Mouse (Mus musculus) hindbrain, embryonic 16.5 days (tissue): ENCODE measurements at regions not wholly inside any gene's neighbourhood (a gene's known extent, or its start where the extent isn't known, plus 50 kb on each side); places are given as distances from the start of the nearest gene placed in this dataset.

Experiments used
- ATAC-seq: fragments of 200-750 bp; cut with Nextera tagmentation; 2 replicates; pipeline ENCODE4 v1.8.0; 2017; ENCODE audit warnings: moderate TSS enrichment, moderate library complexity
- H3K27ac ChIP-seq: fragments of 300-500 bp; sonication (generic); 2 replicates; pipeline ENCODE4 v1.5.1; 2014; ENCODE audit warnings: low read depth, mild to moderate bottlenecking, control low read depth, low read length, moderate library complexity
- H3K27me3 ChIP-seq: fragments of 300-500 bp; sonication (generic); replicated peaks from 2 replicates; pipeline ENCODE4 v1.6.1; 2014; ENCODE audit warnings: low read length; ENCODE audit not compliant: control insufficient read depth, insufficient read depth
- H3K36me3 ChIP-seq: fragments of 300-500 bp; sonication (generic); 2 replicates; pipeline ENCODE4 v1.6.1; 2014; ENCODE audit warnings: mild to moderate bottlenecking, low read length, moderate library complexity, mixed read lengths; ENCODE audit not compliant: control insufficient read depth, insufficient read depth
- H3K4me1 ChIP-seq: fragments of 300-500 bp; sonication (generic); 2 replicates; pipeline ENCODE4 v1.6.1; 2014; ENCODE audit warnings: low read depth, low read length; ENCODE audit not compliant: control insufficient read depth, insufficient read depth
- H3K4me2 ChIP-seq: fragments of 300-500 bp; sonication (generic); 2 replicates; pipeline ENCODE4 v1.6.1; 2014; ENCODE audit warnings: mild to moderate bottlenecking, low read length, control low read depth, moderate library complexity
- H3K4me3 ChIP-seq: fragments of 300-500 bp; sonication (generic); 2 replicates; pipeline ENCODE4 v1.5.1; 2014; ENCODE audit warnings: mild to moderate bottlenecking, low read length, control low read depth, moderate library complexity
- H3K9ac ChIP-seq: fragments of 300-500 bp; sonication (generic); 2 replicates; pipeline ENCODE4 v1.6.1; 2014; ENCODE audit warnings: low read depth, mild to moderate bottlenecking, control low read depth, low read length, moderate library complexity
- H3K9me3 ChIP-seq: fragments of 300-500 bp; sonication (generic); 2 replicates; pipeline ENCODE4 v1.6.1; 2014; ENCODE audit warnings: mild to moderate bottlenecking, low read length, moderate library complexity; ENCODE audit not compliant: control insufficient read depth
- WGBS: fragments of 180-500 bp; shearing (Covaris S2); extraction: QIAGEN DNeasy Blood & Tissue Kit; methylation state at CpG from one replicate; pipeline ENCODE4 v1.1.7; 2014; 5-methylcytosine and 5-hydroxymethylcytosine counted together

DNA sequence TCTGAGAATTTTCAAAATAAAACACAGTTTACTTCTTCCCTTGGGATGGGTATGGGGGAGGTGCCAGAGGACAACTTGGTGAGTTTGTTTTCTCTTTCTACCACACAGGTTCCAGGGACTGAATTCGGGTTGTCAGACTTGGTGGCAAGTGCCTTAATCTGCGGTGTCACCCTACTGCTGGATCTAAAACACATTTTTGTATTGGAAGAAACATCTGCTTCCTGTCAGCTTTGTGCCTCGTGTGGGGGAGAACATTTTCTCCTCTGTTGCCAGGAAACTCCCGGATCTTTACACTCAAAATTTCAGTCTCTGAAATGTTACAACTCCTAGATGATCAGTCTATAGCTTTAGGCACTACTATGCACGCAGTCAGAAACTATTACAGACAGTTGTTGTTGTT lies 228.3 kb downstream of the Ktn1 start:
- Histone ChIP-seq H3K4me3 (no peak overlapping the region), H3K4me2 (no peak overlapping the region), H3K27me3 (no peaks in the 10 kb centered on the region), H3K9me3 (no peaks in the 10 kb centered on the region; the same call in 1 of the 2 replicates), H3K36me3 (no peaks in the 10 kb centered on the region), H3K4me1 (no peaks in the 10 kb centered on the region), H3K9ac (no peak overlapping the region), H3K27ac (no peak overlapping the region)
- WGBS, result 72% methylated on average over 5 of the region's 5 CpGs
- no peak for ATAC-seq

DNA sequence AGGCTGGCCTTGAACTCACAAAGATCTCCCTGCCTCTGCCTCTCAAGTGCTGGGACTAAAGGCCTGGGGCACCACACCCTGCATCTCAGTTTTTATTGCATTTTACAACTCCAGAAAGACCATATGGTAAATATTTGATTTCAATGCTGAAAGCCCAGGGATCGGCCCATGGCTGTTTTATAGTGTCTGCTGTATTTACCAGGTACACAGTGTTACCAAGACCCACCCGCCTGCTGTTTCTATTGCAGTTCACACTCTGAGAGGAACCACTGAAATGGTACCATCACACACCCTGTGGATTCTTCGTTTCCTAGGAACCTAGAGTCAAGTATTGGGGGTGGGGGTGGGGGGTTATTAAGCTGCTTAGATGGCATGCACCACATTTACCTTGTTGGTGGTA lies 228.9 kb downstream of the Ktn1 start:
- Histone ChIP-seq H3K4me2 (no peak overlapping the region), H3K27ac (no peak overlapping the region), H3K4me3 (no peak overlapping the region), H3K4me1 (no peaks in the 10 kb centered on the region), H3K36me3 (no peaks in the 10 kb centered on the region), H3K9ac (no peak overlapping the region), H3K27me3 (no peaks in the 10 kb centered on the region), H3K9me3 (no peaks in the 10 kb centered on the region; the same call in 1 of the 2 replicates)
- 84% methylated on average over 3 of the region's 3 CpGs for WGBS
- ATAC-seq, result no peak

DNA sequence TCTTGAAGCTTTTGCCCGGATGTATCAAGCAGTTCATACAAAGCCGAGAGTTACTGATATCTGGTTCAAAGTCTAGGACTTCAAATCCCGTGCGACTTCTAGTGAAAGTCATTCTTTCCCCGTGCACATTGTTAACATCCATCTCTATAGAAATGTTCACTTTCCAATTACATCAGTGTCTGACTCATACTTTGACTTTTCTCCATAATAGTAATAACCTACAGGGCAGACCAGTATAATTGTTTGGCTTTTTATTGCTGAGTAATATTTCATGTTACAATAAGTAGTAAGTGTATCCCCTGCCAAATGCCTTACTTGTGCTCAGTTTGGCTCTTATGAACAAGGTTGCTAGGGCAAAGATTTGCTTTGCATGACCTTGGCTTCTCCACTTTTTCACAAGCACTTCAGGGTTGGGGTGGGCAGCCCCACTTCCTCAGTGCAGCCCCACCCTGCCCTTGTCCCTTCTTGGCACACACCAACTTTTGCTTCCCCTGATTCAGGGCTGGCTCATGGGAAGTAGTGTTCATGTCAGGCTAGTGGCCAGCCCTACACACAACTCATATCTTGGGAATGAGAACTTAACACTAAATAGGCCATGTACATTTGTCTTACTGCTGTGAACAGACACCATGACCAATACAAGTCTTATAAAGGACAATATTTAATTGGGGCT lies 229.7 kb downstream of the Ktn1 start:
- Histone ChIP-seq H3K4me3 (no peak overlapping the region), H3K4me2 (no peak overlapping the region), H3K9me3 (no peaks in the 10 kb centered on the region; the same call in 1 of the 2 replicates), H3K27me3 (no peaks in the 10 kb centered on the region), H3K9ac (no peak overlapping the region), H3K36me3 (no peaks in the 10 kb centered on the region), H3K4me1 (no peaks in the 10 kb centered on the region), H3K27ac (no peak overlapping the region)
- WGBS, result 94% methylated on average over 5 of the region's 5 CpGs
- no peak for ATAC-seq

DNA sequence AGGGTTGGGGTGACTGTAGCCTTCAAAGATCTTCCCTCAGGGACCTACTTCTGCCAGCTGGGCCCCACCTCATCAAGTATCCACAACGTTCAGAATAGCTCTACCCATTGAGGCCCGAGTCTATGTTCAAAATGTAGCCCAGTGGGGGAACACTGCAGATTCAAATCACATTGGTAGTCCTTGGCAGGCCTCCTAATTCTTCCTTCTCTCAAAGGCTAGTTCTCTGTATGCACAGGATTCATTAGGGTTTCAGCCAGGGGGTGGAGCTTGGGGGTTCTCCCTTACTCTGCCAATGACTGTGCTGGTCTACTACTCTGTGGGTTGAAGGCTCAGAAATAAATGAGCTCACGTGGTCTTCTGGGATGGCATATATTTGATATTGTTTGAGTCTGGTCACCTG lies 235.3 kb upstream of the Peli2 start:
- no peaks in the 10 kb centered on the region; the same call in 1 of the 2 replicates for H3K9me3 ChIP-seq
- no peaks in the 10 kb centered on the region; the same call in 1 of the 2 replicates for H3K4me1 ChIP-seq
- peak; percentile 61; the same call in 1 of the 2 replicates for ATAC-seq
- H3K4me2 ChIP-seq, result no peak overlapping the region
- no peak overlapping the region for H3K9ac ChIP-seq
- no peaks in the 10 kb centered on the region; the same call in 1 of the 2 replicates for H3K27me3 ChIP-seq
- H3K36me3 ChIP-seq, result no peaks in the 10 kb centered on the region
- H3K4me3 ChIP-seq, result no peak overlapping the region
- WGBS, result 75% methylated on average over 3 of the region's 3 CpGs
- H3K27ac ChIP-seq, result no peak overlapping the region

DNA sequence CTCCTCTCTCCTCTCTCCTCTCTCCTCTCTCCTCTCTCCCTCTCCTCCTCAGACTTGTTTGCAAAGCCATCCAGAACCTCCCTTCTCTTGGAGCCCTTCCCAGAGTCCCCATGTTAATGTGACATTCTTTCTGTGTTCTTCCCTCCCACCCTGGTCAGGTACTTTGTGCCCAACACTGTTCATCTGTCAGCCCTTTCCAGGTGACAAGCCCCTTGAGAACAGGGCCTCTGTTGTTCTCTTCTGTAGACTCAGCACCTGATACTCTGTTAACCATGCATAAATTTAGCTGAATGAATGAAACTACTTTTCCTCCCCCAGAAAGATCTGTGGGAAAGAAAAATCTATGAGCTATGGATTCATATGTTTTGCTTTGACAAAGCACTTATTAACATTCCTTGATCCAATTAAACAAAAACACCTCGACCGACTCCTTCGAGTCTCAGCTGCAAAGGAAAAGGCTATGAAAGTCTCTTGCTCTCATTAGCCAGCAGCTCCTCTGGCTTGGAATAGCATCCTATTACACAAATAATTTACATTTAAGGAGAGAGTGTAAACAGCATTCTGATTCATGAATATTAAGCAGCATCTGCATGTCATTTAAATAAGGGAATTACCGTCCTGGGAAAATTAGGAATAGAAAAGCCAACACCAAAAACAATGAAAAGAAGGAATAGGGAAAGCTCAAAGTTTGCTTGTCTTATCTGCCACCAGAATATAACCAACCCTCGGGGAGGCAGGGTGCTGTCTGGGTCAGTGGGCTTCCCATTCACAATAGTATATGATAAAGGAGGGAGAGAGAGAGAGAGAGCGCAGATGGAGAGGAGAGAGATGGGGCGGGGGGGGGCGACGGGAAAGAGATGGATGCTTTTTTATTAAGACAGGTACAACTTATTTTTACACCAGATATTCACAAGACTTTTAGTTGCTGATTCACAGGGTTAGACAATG lies 230.1 kb upstream of the Peli2 start:
- WGBS, result 39% methylated on average over 9 of the region's 9 CpGs
- Histone ChIP-seq H3K9ac (no peak overlapping the region), H3K36me3 (no peaks in the 10 kb centered on the region), H3K9me3 (no peaks in the 10 kb centered on the region), H3K4me3 (no peak overlapping the region), H3K4me2 (no peak overlapping the region), H3K27ac (no peak overlapping the region), H3K4me1 (peaks cover 3% of the 10 kb centered on the region), H3K27me3 (no peaks in the 10 kb centered on the region; the same call in 1 of the 2 replicates)
- no peak for ATAC-seq

DNA sequence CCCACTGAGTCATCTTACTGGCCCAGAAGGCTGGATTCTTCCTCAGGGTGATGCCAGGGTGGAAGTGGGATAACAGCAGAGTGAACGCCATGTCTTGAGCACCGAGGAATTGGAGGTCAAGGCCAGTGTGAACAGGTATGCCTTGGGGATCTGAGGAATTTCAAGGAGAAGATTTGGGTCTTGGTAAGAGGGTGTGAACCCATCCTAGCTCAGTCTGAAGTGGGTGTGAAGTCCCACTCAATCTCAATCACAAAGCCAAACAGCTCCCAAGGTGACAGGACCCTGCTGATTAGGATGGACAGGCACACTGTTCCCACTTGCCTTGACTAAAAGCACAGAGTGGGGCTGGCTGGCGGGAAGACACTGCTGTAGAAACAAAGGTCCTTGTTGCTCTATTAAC lies 224.0 kb upstream of the Peli2 start:
- Histone ChIP-seq H3K36me3 (no peaks in the 10 kb centered on the region), H3K9me3 (no peaks in the 10 kb centered on the region), H3K4me1 (no peaks in the 10 kb centered on the region), H3K27ac (no peak overlapping the region), H3K9ac (no peak overlapping the region), H3K4me2 (no peak overlapping the region), H3K27me3 (no peaks in the 10 kb centered on the region), H3K4me3 (no peak overlapping the region)
- ATAC-seq, result no peak
- 90% methylated on average over 3 of the region's 3 CpGs for WGBS

DNA sequence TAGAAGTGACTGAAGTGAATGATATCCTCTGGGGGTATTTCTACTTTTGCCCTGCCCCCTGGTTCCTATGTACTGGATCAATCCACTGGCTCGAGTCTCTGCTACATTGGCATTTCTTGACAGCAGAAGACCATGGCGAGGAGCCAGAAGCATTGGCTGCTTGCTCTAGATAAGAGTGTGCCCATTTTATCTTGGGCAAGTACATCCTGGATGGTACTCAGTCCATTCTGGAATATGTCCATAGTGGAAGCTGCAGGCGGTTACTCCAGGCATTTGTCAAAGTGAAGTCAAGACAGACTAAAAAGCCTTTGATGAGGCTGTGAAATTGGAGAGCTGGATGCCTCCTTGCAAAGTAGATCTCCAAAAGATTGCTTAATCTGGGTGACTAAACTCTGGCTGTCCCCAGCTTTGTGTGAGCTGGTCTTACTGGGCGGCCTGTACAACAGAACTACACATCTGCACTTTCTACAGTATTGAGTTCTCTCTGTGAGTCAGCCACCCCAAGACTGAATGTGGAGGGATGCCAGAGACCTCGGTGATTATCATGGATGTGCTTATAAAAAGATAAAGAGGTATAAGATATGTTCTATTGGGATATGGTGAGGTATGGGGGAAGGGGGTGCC lies 222.6 kb upstream of the Peli2 start:
- no peak for ATAC-seq
- no peaks in the 10 kb centered on the region for H3K9me3 ChIP-seq
- no peaks in the 10 kb centered on the region for H3K36me3 ChIP-seq
- no peak overlapping the region for H3K9ac ChIP-seq
- no peak overlapping the region for H3K27ac ChIP-seq
- no peaks in the 10 kb centered on the region for H3K27me3 ChIP-seq
- H3K4me1 ChIP-seq, result no peaks in the 10 kb centered on the region
- no peak overlapping the region for H3K4me2 ChIP-seq
- H3K4me3 ChIP-seq, result no peak overlapping the region
- WGBS, result 79% methylated on average over 5 of the region's 5 CpGs

DNA sequence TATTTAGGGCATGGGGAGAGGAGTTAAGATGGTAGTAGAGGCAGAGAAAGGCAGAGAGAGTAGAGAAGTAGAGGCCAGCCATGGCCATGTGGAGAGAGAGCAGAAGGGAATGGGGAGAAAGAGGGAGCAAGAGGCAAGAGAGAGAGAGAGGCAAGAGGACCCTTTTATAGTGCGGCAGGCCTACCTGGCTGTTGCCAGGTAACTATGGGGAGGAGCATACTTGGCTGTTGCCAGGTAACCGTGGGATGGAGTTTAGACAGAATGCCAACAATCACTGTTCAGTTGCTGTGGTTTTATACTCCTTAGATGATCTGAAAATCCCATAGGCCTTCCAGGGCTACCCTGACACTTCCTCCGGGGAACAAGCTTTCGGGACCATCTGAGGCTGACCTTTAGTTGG lies 222.0 kb upstream of the Peli2 start:
- Histone ChIP-seq H3K4me1 (no peaks in the 10 kb centered on the region), H3K27ac (no peak overlapping the region), H3K4me2 (no peak overlapping the region), H3K36me3 (no peaks in the 10 kb centered on the region), H3K27me3 (no peaks in the 10 kb centered on the region), H3K9ac (no peak overlapping the region), H3K9me3 (no peaks in the 10 kb centered on the region), H3K4me3 (no peak overlapping the region)
- WGBS, result 74% methylated on average over 4 of the region's 4 CpGs
- ATAC-seq, result peak; percentile 48; the same call in 1 of the 2 replicates

DNA sequence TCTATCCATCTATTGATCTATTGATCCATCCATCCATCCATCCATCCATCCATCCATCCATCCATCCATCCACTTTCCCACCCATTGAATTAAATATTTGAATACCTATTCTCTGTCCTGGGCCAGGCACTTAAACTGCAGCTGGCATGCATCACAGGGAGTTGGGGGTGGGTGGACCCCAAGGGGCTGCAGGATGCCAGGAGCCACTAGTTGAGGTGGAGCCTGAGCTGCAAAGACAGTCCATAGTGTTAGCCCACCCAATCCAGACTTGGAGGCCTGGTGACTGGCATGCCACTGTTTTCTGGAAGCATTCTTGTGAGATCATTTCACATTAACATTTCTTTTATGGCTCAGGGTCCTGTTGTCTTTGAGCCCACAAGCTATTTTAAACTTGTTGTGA lies 215.3 kb upstream of the Peli2 start:
- no peaks in the 10 kb centered on the region for H3K27me3 ChIP-seq
- H3K4me1 ChIP-seq, result no peaks in the 10 kb centered on the region
- no peak overlapping the region for H3K9ac ChIP-seq
- no peak for ATAC-seq
- H3K27ac ChIP-seq, result no peak overlapping the region
- no peak overlapping the region for H3K4me2 ChIP-seq
- H3K36me3 ChIP-seq, result no peaks in the 10 kb centered on the region
- no peak overlapping the region for H3K4me3 ChIP-seq
- no peaks in the 10 kb centered on the region for H3K9me3 ChIP-seq
